Mouse (Mus musculus) myocyte (in vitro differentiated cells): ENCODE data around the gene Smc6. TPM values are rescaled to one million over a fixed set of nuclear protein-coding genes. Genes with fewer than 3 reads are reported as not detected.

Experiments used
- H3K27me3 ChIP-seq: one replicate; pipeline ENCODE4 v1.6.1; 2011; ENCODE audit not compliant: control insufficient read depth, insufficient read depth, insufficient read length
- H3K36me3 ChIP-seq: one replicate; pipeline ENCODE4 v1.6.1; 2011; ENCODE audit not compliant: control insufficient read depth, insufficient read depth
- H3K4me2 ChIP-seq: one replicate; pipeline ENCODE4 v1.6.1; 2011; ENCODE audit warnings: low read depth, control low read depth
- H3K4me3 ChIP-seq: one replicate; pipeline ENCODE4 v1.5.1; 2011; ENCODE audit warnings: mild to moderate bottlenecking, control low read depth, moderate library complexity
- H3K79me2 ChIP-seq: one replicate; pipeline ENCODE4 v1.6.1; 2011; ENCODE audit not compliant: control insufficient read depth, insufficient read depth
- H3ac ChIP-seq: one replicate; pipeline ENCODE4 v1.6.1; 2011; ENCODE audit not compliant: control insufficient read depth, insufficient read length
- CEBPB ChIP-seq: IDR thresholded peaks from 2 replicates; pipeline ENCODE4 v1.6.1; 2011; ENCODE audit warnings: mild to moderate bottlenecking, moderate library complexity; ENCODE audit not compliant: poor library complexity, insufficient read depth, severe bottlenecking
- E2F4 ChIP-seq: IDR thresholded peaks from one replicate; pipeline ENCODE4 v1.6.1; 2011; ENCODE audit warnings: mild to moderate bottlenecking, control low read depth, moderate library complexity; ENCODE audit not compliant: insufficient read depth
- MAX ChIP-seq: IDR thresholded peaks from one replicate; pipeline ENCODE4 v1.6.1; 2011; ENCODE audit warnings: low read depth, mild to moderate bottlenecking, control low read depth
- MYOD1 ChIP-seq, 3 experiments: IDR thresholded peaks; one replicate each; pipeline ENCODE4 v1.6.1; 2011; ENCODE audit warnings: control low read depth in 2 of 3, low read depth in 2 of 3, mild to moderate bottlenecking in 2 of 3, moderate library complexity in 1 of 3; ENCODE audit not compliant: insufficient read length in 2 of 3, control insufficient read depth in 1 of 3
- MYOG ChIP-seq, 3 experiments: IDR thresholded peaks; one replicate each; pipeline ENCODE4 v1.6.1; 2011; ENCODE audit warnings: control low read depth in 2 of 3, low read depth in 2 of 3, mild to moderate bottlenecking in 2 of 3; ENCODE audit not compliant: insufficient read length in 2 of 3, control insufficient read depth in 1 of 3, insufficient read depth in 1 of 3
- POLR2A ChIP-seq: IDR thresholded peaks from one replicate; pipeline ENCODE4 v1.6.1; 2011; ENCODE audit warnings: low read depth, mild to moderate bottlenecking, control low read depth, moderate library complexity; ENCODE audit not compliant: insufficient read length
- POLR2AphosphoS2 ChIP-seq: IDR thresholded peaks from one replicate; pipeline ENCODE4 v1.6.1; 2011; ENCODE audit warnings: low read depth, control low read depth; ENCODE audit not compliant: insufficient read length
- REST ChIP-seq: IDR thresholded peaks from one replicate; pipeline ENCODE4 v1.6.1; 2011; ENCODE audit warnings: mild to moderate bottlenecking, control low read depth, moderate library complexity; ENCODE audit not compliant: insufficient read depth, insufficient read length
- SRF ChIP-seq: IDR thresholded peaks from one replicate; pipeline ENCODE4 v1.6.1; 2011; ENCODE audit warnings: low read depth; ENCODE audit not compliant: control insufficient read depth, insufficient read length
- TCF12 ChIP-seq: IDR thresholded peaks from one replicate; pipeline ENCODE4 v1.6.1; 2011; ENCODE audit warnings: mild to moderate bottlenecking, control low read depth; ENCODE audit not compliant: poor library complexity, insufficient read depth, severe bottlenecking
- TCF3 ChIP-seq: IDR thresholded peaks from one replicate; pipeline ENCODE4 v1.6.1; 2011; ENCODE audit warnings: low read depth, control low read depth; ENCODE audit not compliant: insufficient read length
- USF1 ChIP-seq: IDR thresholded peaks from one replicate; pipeline ENCODE4 v1.6.1; 2011; ENCODE audit warnings: low read depth, mild to moderate bottlenecking, control low read depth, moderate library complexity
- polyA plus RNA-seq: library from polyadenylated mRNA; unstranded; fragments of >200 nt; fragmentation: generic; extraction: Trizol; gene quantifications from one replicate; pipeline ENCODE4 v1.2.1, GENCODE M21; 2012; ENCODE audit warnings: missing spikeins

Gene Smc6
- polyA plus RNA-seq, 1 experiment = 11.2 TPM

DNA sequence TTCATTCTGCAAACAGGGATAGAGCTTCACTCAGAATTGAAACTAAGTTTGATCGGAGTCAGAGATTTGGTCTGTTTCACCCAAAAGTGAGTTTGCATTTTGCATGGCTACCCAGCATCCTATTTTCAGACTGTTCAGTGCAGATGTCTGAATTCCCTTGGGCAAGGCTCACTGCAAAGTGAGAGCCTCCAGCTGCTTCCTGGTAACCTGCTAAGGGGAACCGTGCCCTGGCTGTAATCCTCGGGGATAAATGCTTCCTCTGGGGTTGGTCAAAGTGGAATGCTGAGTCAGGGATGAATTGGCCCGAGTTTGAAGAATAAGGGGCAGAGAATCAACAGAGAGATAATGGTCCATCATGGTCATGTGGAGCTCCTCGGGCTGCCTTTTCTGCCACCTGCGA, 99.2 kb downstream of the Smc6 start:
- no peaks in the 10 kb centered on the region for H3K36me3 ChIP-seq
- no peaks in the 10 kb centered on the region for H3K27me3 ChIP-seq
- H3K4me3 ChIP-seq = no peak overlapping the region
- no peak overlapping the region for H3ac ChIP-seq
- peak overlapping the region; percentile 32 for H3K4me2 ChIP-seq
- H3K79me2 ChIP-seq = no peaks in the 10 kb centered on the region
- TF ChIP-seq MAX = no peak
- no peak for TF ChIP-seq MYOG (IDR thresholded peaks at IDR 0.05; ENCODE audit: control insufficient read depth in 1 of 3, insufficient read depth in 1 of 3, insufficient read length in 2 of 3, low read depth in 2 of 3)
- no peak for TF ChIP-seq REST
- no peak for TF ChIP-seq TCF12
- TF ChIP-seq TCF3 = no peak
- TF ChIP-seq USF1 = no peak
- no peak for TF ChIP-seq CEBPB
- TF ChIP-seq MYOD1 (IDR thresholded peaks at IDR 0.05; ENCODE audit: control insufficient read depth in 1 of 3, insufficient read length in 2 of 3, low read depth in 2 of 3) = no peak
- no peak for TF ChIP-seq E2F4
- no peak for TF ChIP-seq SRF
- no peak for TF ChIP-seq POLR2A
- TF ChIP-seq POLR2AphosphoS2 = no peak

DNA sequence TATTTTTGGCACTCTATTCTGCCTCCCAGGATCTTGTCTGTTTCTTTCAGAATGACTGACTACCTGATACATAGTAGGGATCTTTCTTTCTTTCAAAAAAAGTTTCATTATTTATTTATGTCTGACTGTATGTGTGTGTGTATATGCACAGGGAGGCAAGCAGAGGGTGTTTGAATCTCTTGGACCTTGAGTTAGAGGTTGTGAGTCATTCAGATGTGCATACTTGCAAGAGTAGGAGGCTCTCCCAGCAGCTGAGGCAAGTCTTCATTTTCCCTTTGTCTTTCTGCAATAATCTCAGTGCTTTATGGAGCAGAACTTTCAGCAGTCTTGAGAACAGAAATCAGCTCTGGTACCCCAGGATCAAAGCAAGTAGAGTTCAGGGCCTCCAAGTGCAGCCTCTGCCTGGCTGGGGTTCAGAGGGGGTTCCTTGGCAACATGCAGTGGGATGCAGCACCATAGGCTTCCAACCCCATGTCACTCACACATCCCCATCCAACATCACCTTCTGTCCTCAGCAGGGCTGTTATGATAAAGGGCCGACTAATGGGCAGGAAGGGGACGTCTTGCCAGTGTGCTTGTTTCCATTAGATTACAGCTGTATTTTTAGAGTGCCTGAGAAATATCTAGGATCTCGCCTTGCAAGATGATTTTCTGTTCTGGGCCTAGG, 101.5 kb downstream of the Smc6 start:
- Histone ChIP-seq H3ac (no peak overlapping the region), H3K4me3 (no peak overlapping the region)
- no peak for TF ChIP-seq TCF3
- TF ChIP-seq TCF12 = no peak

More for the DNA sequence above, 101.5 kb downstream of the Smc6 start:
- no peak overlapping the region for H3K4me2 ChIP-seq
- no peaks in the 10 kb centered on the region for H3K36me3 ChIP-seq
- no peaks in the 10 kb centered on the region for H3K27me3 ChIP-seq
- H3K79me2 ChIP-seq = no peaks in the 10 kb centered on the region

Other genes starting within 250 kb of the Smc6 start
- gene Kcns3, start 114.8 kb upstream of the Smc6 start, polyA plus RNA-seq = not detected
- gene Msgn1, start 56.9 kb upstream of the Smc6 start, polyA plus RNA-seq = not detected
- gene Gen1, start 85 bp upstream of the Smc6 start, polyA plus RNA-seq = 1.8 TPM
- gene Vsnl1, start 170.7 kb downstream of the Smc6 start, polyA plus RNA-seq = not detected
- gene Rad51ap2, start 190.2 kb downstream of the Smc6 start, polyA plus RNA-seq = not detected